Mouse (Mus musculus): ENCODE measurements at regions not wholly inside any gene's neighbourhood (a gene's known extent, or its start where the extent isn't known, plus 50 kb on each side); places are given as distances from the start of the nearest gene placed in this dataset.

GRCm38 (mm10) chr7:67429008-67429873 is 56.6 kb upstream of the Mef2a start:
- DNase-seq (ENCODE audit: low read depth), result no peak

DNA sequence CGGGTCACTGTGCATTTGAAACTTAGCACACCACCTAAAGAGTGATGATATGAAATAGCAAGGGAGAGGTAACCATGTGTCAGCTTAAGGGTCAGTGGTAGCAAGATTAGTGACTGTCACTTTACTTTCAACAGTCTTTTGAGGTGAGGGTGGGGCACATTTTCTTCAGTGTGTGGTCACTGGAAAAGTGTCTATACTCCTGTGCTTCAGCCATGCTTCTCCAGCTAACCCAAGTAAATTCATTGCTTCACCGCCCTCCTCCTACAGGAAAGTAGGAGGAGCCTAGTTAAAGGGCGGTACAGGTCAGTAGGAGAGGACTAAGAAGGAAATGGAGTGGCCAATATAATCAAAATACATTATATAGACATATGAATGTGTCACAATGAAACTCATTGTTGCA is 55.7 kb upstream of the Mef2a start:
- no peak for DNase-seq (ENCODE audit: low read depth)

DNA sequence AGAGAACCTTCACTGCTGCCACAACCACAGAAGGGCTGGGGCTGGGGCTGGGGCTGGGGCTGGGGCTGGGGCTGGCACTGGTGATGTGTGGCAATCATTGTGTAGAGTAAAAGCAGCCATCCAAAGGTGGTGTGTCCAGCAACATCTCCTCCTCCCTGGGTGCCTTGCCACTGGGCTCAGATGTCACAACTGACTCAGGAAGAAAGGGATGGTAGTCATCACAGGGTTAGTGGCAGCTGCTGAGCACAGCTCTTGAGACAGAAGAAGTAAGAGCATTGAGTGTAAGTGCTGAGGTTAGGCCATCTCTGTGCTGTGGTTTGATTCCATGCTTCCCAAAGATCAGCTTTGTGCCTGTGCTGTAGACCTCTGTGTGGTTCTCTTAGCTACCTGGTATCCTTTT is 53.4 kb upstream of the Mef2a start:
- no peak for DNase-seq (ENCODE audit: low read depth)

DNA sequence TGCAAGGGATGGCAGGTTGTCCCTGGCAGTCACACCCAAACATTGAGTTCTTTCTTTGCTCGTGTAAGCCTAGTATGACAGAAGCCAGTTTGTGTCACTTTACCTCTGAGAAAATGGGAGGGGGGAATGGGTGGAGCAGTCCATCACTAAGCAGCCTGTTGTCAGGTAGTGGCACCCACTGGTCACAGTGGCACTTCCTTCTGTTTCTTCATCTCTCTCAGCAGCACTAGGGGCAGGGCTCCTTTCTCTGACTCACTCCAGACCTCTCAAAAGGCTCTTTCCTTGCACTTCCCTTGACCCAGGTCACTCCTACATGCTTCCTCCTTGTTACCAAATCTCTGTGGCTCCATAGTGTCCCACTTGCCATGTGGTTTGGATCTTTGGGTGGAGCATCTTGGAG is 52.9 kb upstream of the Mef2a start:
- DNase-seq (ENCODE audit: low read depth), result peak; percentile 28

GRCm38 (mm10) chr7:67424810-67425485 is 52.3 kb upstream of the Mef2a start:
- peak; percentile 12 for DNase-seq (ENCODE audit: low read depth)
